Mouse (Mus musculus): Measurements from ENCODE around the gene Abcg2. TPM values are rescaled to one million over a fixed set of nuclear protein-coding genes. Genes with fewer than 3 reads are reported as not detected.

Gene Abcg2
- total RNA-seq, 2 experiments from 2014 or later, result 17.2 to 20.0 TPM

Other genes with a start within 250 kb of the Abcg2 start
- not detected for gene Vmn1r30, start 141.1 kb upstream of the Abcg2 start, total RNA-seq (2021)
- gene Vmn1r31, start 109.2 kb upstream of the Abcg2 start, total RNA-seq (2021), result not detected
- 100 to 1,000 TPM; 263 to 314 TPM for gene Herc3, start 246.9 kb downstream of the Abcg2 start, total RNA-seq (2021)

Measured in left cerebral cortex, adult 18-20 months (tissue).